Mouse (Mus musculus) cerebellum, adult 9-11 months (tissue): Measurements from ENCODE around the gene Zdhhc23.
A peak's percentile ranks its signal among the peaks of the same experiment; 100 is the strongest.

Experiments
- DNase-seq: peaks from one replicate; pipeline ENCODE4 v3.0.0; 2022

Zdhhc23 gene

GRCm38 (mm10) chr16:43965781-43966389, 13.7 kb downstream of the Zdhhc23 start:
- DNase-seq: peak; percentile 7

- DNase-seq: no peak
Measured at GRCm38 (mm10) chr16:43963780-43964179, 15.8 kb downstream of the Zdhhc23 start.

GRCm38 (mm10) chr16:43963291-43963690, 16.3 kb downstream of the Zdhhc23 start:
- no peak for DNase-seq

GRCm38 (mm10) chr16:43958038-43958437, 21.6 kb downstream of the Zdhhc23 start:
- DNase-seq: no peak

GRCm38 (mm10) chr16:43954913-43955312, 24.7 kb downstream of the Zdhhc23 start:
- DNase-seq: no peak

- DNase-seq: no peak
Measured at GRCm38 (mm10) chr16:43951591-43951990, 28.0 kb downstream of the Zdhhc23 start.

- no peak for DNase-seq
Measured at GRCm38 (mm10) chr16:43945869-43946268, 33.7 kb downstream of the Zdhhc23 start.

- no peak for DNase-seq
Measured at GRCm38 (mm10) chr16:43945351-43945750, 34.2 kb downstream of the Zdhhc23 start.

GRCm38 (mm10) chr16:43940846-43941245, 38.7 kb downstream of the Zdhhc23 start:
- no peak for DNase-seq

GRCm38 (mm10) chr16:43935892-43936291, 43.7 kb downstream of the Zdhhc23 start:
- no peak for DNase-seq

- DNase-seq: peak; percentile 9
Measured at GRCm38 (mm10) chr16:43935367-43935766, 44.2 kb downstream of the Zdhhc23 start.

- DNase-seq: no peak
Measured at GRCm38 (mm10) chr16:43934856-43935255, 44.7 kb downstream of the Zdhhc23 start.

GRCm38 (mm10) chr16:43933041-43933440, 46.5 kb downstream of the Zdhhc23 start:
- DNase-seq: no peak

GRCm38 (mm10) chr16:43932319-43932718, 47.3 kb downstream of the Zdhhc23 start:
- DNase-seq: no peak

- no peak for DNase-seq
Measured at GRCm38 (mm10) chr16:43931502-43931901, 48.1 kb downstream of the Zdhhc23 start.

- DNase-seq: no peak
Measured at GRCm38 (mm10) chr16:43930577-43930976, 49.0 kb downstream of the Zdhhc23 start.

- DNase-seq: no peak
Measured at GRCm38 (mm10) chr16:43926341-43926859, 53.2 kb downstream of the Zdhhc23 start, which contains the start of gene Qtrt2. TSS of gene Qtrt2 (minus strand) at chr16:43926809.

- DNase-seq: no peak
Measured at GRCm38 (mm10) chr16:43925846-43926245, 53.7 kb downstream of the Zdhhc23 start.

- DNase-seq: no peak
Measured at GRCm38 (mm10) chr16:43925001-43925558, 54.5 kb downstream of the Zdhhc23 start.

GRCm38 (mm10) chr16:43922630-43923029, 57.0 kb downstream of the Zdhhc23 start:
- no peak for DNase-seq

- no peak for DNase-seq
Measured at GRCm38 (mm10) chr16:43922024-43922423, 57.6 kb downstream of the Zdhhc23 start.

GRCm38 (mm10) chr16:43918867-43919266, 60.7 kb downstream of the Zdhhc23 start:
- DNase-seq: no peak
